Mouse (Mus musculus) monocyte, adult 2 months (primary cell): ENCODE data around the gene Naxd.
"Not testable (repeated sequence)": the region's sequence is repeated elsewhere in the genome, so short reads cannot be mapped to it uniquely, and the experiment has no call there.

Source experiments
- DNase-seq, 2 experiments: peaks; one replicate each; pipeline ENCODE4 v3.0.0; 2022; ENCODE audit warnings: low spot score in 2 of 2, low read depth in 1 of 2

Naxd gene

DNA sequence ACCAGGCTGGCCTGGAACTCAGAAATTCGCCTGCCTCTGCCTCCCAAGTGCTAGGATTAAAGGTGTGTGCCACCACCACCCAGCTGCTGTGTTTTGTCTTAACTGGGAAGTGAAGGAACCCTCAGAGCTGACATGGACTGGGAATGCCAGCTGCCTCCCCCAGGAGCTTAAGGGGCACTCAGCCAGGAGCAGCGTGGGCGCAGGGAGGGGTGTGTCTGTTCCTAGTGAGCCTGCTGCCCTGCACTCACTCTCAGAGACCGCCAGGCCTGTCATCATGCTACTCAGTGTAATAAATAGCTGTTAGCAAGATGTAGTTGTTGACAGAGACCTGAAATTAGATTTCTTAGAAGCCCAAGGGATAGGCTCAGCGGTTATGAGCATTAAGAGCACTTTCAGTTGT is 13.7 kb downstream of the Naxd start:
- no peak for DNase-seq

DNA sequence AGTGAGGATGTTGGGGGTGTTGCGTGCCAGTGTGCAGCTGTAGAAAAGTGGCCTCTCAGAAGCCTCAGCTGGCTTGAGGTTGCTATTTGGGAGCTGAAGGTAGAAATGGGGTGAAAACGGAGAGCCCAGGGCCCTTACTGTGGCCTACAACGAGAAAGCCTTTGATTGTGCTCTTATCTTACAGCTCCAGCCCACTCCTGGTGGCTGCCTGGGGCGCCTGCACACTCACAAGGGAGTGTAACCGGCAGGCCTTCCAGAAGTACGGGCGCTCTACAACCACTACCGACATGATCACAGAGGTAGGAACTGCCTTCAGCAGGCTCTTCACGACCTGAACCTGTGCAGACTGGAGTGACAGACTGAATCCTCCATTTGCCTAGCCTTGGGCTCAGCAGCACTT is 15.4 kb downstream of the Naxd start:
- no peak for DNase-seq

DNA sequence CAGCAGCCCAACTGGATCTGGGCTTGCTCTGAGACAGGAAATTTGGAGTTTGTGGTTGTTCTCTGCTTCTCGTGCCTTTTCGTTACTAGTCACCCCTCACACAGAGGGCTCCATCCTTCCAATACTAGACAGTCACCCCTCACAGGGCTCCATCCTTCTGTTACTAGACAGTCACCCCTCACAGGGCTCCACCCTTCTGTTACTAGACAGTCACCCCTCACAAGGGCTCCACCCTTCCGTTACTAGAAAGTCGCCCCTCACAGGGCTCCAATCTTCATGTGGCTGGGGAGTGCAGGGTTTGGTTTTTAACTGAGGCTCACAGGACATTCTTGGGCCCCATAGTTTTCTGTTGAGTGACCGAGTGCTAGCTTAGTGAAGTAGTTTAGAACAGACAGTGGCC is 15.9 kb downstream of the Naxd start:
- no peak for DNase-seq

DNA sequence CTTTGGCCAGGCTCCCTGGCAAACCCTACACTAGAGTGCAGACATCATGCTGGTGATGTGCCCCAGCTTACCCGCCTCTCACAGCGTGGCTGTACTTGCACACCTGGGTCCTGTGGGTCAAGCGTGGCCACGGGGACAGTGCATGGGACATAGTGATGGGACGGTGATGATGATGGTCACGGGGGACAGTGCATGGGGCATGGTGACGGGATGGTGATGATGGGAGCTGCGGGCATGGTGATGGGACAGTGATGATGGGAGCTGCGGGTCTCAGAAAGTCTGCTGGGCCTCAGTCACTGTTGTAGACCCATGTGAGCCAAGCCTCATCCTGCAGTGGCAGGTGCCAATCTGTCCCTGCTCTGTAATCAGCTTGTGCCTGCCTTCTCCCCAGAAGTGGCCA is 19.0 kb downstream of the Naxd start:
- DNase-seq, result no peak

DNA sequence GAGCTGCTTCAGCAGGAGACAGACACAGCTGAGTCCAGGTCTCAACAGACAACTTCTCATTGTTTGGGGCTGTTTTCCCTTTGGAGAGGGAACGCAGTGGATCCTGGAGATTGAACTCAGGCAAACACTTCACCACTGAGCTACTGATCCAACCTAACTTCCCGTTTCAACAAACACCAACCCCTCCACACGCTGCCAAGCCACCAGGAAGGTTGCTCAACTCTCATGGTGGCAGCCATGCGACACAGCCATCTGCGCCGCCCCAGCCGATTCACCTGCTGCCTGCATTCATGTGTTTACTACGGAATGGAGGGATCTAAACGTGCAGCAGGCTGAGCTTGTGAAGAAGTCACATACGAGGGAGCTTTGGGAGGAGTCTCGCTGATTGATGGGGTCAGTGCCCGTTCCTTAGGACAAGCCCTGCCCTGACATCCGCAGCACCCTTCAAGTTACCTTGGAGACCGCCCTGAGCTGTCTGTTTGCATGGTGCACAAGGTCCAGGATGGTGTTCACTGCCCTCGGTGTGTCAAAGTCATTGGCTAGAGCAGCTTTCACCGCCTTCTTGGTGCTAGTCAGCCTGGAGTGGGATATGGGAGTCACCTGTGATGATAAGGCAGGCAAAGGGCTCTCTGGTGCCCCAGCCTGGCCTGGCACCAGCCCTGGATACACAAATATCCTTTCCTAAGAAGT is 20.2 kb downstream of the Naxd start:
- DNase-seq, result peak in 1 of 2 experiments; percentile 16

DNA sequence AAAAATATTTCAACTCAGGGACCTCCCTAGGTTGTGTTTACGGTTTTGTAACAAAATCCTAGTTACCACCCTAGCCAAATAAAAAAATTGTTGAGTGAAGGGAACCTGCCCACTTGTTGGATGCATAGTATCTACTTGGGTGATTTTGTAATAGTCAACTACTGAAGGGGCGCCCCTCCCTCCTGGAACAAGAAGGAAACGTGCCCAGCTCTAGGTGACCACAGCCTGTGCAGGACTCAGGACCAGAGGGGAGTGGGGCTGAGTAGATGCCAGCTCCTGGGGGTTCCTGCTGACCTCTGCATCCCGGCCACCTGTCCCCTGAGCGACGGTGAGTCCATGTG is 20.7 kb downstream of the Naxd start:
- DNase-seq, result no peak

DNA sequence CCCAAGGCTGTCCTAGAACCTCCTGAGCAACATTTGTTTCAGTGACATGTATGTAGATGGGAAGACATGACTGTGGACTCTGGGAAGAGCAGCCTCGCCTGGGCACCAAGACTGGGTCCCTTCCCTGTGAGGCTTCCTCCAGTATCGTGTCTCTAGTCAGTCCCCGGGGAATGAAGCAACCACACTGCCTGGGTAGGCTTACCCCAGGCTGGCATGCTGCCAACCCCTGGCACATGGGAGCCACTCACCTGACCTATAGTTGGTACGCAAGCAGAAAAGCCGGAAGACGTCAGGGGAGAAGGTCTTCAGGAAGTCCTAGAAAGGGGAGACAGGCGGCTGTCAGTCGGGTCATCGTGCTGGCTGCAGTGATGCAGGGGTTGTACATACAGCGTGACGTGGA is 21.4 kb downstream of the Naxd start:
- DNase-seq, result no peak

DNA sequence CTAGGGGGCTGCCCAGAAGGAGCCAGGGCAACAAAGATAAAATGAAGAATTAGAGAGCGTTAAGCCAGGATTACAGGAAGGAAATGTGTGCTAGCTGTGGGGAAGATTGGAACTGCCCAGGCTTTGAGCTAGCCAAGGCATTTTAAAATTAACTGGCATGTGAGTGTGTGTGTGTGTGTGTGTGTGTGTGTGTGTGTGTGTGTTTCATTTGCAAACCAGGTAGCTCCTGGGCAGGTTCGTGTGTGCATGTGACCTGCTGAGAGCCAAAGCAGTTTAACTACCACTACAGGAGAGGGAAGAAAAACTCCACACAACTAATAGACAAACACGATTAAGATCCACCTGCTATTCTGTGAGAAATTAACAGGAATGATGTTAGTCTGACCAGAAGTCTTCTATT is 26.0 kb downstream of the Naxd start:
- DNase-seq, result no peak

DNA sequence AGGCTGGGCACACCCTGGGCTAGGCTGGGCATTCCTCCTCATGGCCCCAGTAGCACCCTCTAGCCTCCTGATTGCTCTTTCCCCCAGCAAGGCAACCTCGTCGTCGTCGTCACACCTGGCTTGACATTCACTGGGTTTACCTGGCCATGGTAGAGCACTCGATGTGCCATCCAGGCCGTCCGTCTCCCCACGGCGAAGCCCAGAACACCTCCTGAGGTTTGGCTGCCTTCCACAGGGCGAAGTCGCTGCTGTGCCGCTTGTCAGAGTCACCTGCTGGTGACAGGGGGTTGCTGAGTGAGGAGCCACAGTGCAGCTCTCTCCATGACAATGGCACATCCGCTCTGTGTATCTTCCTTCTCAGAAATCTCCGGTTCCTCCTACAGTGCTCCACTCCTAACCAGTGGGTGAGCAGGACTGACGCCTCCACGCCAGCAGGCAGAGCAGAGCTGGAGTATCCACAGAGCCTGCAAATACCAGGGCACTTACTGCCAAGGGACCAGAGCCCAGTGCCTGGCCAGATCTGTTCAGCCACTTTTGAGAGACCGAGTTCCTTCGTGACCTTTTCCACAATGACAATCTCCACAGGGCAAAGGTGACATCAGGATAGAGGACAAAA is 33.0 kb downstream of the Naxd start:
- DNase-seq, result no peak

DNA sequence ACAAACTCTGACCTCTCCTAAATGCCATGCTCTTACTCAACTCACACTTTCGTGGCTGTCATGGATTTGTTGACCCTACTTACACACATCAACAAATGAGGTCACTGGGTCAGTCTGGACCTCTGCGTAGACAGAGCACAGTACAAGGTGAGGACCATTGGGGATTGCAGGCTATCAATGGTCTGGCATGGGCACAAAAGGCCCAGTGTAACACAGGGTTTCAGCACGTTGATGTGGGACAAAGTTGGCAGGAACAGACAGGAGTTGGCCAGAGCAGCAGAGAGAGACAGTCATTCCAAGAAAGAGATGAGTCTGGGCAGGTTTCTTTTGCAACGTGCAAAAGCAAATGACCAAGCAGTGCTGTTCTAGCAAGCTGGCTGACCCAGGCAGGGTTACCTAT is 33.5 kb downstream of the Naxd start:
- DNase-seq, result no peak

DNA sequence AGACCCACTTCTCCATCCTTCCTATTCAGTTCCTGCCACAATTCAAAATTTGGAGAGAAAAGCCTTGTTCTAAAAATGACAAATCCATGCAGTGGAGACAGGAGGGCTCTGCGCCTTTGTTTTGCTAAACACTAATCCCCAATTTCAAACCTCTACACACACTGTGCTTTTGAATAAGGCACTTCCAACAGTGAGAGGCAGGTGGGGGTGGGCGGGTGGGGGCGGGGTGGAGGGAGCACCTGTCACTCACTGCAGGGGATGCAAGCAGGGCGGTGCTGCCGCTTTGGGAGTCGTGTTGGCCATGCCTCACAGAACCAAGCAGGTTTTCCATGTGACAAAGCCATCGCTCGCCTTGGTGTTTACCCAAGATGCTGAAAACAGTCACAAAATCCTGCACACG is 37.2 kb downstream of the Naxd start:
- no peak for DNase-seq

DNA sequence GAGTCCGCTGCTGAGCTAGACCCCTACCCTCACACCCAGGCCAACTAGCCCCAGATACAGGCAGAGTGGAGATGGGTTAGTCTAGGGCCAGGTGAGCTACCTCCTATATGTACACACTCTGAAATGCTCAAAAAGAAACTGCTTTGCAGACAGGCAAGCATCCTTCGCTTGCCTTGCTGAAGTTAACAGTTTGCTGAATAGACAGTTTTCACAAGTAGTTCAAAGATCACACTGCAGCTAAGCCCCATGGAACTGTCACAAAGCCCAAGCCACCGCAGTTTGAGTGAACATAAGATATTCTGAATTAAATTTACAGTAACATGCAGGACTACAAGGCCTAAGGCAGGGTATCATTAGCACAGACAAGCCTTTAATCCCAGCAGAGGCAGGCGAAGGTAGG is 41.7 kb downstream of the Naxd start:
- no peak for DNase-seq

DNA sequence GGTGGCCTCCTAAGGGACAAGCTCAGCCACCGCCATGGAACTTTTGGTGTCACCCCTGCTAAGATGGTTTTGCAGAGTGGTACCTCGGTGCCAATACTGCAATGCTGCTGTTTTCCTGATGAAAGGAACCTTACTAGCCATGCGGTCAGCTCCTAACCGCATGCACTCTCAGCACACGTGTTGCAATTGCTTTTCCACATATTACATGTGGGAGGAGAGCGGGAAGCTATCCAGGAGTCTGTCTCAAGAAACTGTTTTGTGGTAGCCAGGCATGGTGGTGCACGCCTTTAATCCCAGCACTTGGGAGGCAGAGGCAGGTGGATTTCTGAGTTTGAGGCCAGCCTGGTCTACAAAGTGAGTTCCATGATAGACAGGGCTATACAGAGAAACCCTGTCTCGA is 42.9 kb downstream of the Naxd start:
- DNase-seq, result no peak

DNA sequence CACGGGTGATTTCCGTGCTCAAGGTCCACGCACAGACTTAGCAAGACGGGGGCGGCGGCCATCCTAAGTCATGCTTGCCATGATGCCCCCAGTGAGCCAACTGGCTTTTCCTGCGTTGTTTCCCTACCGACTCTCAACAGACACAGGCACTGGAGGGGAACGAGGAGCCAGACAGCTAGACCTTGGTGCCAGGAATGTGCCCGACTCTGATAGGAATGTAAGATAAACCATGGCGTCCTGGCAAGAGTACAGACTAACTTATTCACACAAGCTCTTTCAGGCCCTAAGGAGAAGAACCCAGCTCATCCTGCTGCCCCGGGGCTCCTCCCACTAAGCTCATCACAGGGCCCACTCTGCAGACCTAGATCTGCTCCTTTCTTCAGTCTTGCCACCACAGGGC is 44.7 kb downstream of the Naxd start:
- no peak for DNase-seq

DNA sequence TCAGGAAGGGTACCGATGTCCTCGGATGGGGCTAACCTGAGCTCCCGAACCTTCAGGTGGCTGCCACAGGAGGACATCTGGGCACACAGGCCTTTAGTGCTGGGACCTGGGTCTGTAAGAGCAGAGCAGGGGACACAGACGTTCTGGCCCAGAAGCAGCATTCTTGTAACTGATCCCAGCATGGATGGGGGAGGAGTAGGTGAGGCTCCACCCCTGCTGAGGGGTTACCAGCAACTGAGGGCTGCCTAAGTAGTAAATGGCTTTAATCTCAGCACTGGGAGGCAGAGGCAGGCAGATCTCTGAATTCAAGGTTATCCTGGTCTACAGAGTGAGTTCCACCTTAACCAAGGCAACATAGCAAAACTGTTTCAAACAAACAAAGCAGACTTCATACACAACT is 45.6 kb downstream of the Naxd start:
- no peak for DNase-seq

DNA sequence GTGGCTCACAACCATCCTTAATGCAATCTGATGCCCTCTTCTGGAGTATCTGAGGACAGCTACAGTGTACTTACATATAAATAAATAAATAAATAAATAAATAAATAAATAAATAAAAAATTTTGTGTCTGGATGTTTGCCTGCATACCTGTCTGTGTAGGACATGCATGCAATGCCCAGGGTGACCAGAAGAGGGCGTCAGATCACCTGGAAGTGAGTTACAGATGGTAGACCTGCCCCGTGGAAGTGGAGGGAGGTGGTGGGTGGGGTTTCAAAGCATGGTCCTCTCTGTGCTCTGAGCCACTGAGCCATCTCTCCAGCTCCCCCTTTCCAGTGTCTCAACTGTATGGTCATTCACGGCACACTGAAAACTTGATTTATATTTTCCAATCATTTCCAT is 47.1 kb downstream of the Naxd start:
- peak in 1 of 2 experiments; percentile 43 for DNase-seq

DNA sequence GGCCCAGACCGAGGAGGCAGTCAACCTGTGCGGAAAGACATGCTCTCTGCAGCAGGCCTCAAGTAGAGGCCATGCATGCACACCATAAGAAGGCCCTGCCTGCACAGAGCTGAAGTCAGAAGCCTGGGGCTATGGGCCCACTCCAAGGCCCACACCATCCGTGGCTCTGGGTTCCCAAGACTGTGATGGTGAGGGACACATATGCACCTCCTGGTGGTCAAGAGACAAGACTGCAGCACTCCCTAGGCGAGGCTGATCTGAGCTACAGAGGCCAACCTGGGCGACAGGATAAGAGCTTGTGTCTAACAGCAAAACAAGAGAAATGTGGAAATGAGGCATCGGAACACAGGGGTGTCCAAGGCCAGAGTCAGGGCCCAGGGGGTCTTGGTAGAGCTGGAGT is 49.8 kb downstream of the Naxd start:
- DNase-seq, result no peak

DNA sequence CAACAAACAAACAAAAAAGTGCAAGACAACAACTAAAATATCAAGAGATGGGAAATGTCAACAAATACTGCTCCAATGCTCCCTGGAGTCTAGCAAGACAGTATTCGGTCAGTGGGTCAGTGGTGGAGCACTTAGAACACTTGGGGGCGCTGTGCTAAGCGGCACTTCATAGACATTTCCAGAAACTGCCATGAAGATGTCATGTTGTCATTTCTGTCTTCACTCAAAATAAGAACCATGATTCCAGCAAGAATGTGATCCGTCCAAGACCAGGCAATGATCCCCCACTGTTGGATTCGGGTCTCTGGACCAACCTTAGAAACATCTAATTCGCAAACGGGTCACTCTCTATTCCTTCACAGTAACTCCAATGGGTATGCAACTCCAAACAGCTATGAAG is 52.4 kb downstream of the Naxd start:
- peak in 1 of 2 experiments; percentile 47 for DNase-seq

DNA sequence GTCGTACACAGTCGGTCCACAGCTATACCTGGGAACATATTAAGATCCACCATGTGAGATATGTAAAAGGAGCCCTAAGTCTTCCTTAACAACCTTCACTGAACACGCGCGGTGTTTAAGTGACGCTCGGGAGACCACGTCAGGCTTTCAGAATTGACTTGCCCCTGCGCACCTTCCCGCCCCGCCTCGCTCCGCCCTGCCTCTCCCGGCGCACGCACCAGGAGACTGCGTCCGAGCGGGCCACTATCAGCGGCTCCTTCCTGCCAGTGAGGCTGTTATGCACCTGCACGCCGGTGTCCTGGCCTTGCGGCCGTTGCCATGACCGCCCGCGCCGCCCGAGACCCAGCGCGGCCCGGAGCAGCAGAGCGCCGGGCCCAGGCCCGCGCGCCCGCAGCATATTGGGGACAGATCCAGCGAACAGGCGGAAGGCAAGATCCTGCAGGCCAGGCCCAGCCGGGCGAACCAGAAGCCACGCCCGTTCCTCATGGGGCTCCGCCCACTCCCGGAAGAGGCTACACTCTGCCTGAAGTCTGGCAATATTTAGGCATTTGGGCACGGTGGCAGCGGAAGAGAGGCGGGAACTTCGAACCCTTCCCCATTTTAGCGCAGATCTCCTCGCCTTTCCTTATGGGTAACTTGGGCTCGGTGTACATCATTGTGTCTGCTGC is 53.1 kb downstream of the Naxd start, which contains the start of gene Cars2:
Gene Cars2 (minus strand): TSS at position 503 of the 668 bp plus-strand sequence.
- DNase-seq, result peak; percentile 90

DNA sequence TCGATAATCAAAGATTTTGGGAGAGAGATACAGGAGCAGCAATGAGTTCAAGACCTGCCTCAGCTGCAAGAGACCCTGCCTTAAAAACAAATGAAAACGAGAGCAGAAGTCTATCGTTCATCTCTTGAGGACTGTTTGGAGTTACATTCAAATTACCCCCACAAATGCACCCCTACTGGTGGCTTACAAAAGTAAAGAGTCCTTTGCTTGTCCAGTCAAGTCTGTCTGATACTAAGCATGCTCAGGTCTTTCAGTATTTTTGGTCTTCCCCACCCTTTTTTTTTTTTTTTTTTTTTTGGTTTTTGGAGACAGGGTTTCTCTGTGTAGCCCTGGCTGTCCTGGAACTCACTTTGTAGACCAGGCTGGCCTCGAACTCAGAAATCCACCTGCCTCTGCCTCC is 54.2 kb downstream of the Naxd start:
- not testable (repeated sequence) for DNase-seq

DNA sequence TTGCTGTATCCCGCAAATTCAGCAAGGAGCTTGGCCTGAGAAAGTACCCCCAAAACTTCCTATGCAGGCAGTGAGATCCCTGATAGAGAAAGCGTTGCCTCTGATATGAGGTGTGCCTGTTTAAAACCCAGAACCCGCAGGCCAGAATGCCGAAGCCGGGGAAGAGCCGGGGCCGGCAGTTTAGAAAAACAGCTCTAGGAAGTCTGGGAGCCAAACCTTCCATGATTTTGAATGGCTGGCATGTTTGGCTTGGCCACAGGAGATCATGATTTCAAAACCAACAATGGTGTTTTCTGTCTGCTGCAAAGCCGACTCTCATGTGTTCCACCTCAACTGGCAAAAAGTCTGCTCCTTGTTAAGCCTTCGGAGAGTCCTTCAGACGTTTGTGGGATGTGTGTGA is 55.1 kb downstream of the Naxd start:
- no peak for DNase-seq

DNA sequence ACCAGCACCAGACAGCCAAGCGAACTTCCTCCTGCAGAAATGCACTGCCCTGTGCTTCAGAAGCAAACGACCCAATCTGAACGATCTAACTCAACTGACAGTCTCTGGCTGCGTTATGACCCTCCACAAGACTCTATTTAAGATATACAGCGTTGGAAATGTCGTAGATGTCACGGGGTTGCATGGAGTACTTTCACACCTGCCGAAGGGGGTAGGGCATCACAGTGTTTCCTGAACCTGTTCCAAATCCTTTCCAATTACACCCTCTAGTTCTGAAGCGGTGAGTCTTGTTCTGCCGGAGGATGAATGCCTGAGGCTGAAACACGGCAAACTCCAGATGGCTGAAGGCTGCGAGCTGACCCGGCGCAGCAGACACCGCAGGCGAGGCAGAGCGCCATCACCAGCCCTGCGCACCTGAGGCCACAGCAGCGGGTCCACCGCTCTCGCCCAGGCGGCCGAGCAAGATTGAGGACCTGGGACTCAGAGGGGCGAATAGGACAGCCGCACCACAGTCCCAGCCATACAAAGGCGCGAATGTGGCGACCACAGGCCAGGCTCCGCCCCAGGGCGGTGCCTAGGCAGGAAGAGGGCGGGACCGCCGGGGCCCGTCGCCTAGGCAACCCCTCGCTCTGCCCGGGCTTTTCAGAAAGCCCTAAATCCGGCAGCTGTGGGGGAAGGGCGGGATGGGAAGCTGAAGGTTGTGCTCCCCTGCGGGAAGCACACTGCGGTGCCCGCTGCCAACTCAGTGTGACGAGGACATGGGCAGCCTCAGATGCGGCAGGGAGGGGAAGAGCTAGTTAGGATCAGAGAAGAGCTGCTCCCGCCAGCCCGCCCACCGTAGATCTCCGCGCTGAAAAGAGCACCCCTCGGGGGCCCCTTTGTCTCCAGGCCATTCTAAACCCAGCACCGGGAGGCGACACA is 57.8 kb downstream of the Naxd start, which contains the start of gene Ing1:
Gene Ing1 (plus strand): TSS at position 773 of the 921 bp plus-strand sequence.
- DNase-seq, result peak; percentile 85 to 91
